Mouse (Mus musculus): Measurements from ENCODE around the gene Xrcc4. TPM values are rescaled to one million over a fixed set of nuclear protein-coding genes. Genes with fewer than 3 reads are reported as not detected.

The Xrcc4 gene
- polyA plus RNA-seq (2012; rRNA removed), result 0.27 and 0.65 TPM in 2 replicates

DNA sequence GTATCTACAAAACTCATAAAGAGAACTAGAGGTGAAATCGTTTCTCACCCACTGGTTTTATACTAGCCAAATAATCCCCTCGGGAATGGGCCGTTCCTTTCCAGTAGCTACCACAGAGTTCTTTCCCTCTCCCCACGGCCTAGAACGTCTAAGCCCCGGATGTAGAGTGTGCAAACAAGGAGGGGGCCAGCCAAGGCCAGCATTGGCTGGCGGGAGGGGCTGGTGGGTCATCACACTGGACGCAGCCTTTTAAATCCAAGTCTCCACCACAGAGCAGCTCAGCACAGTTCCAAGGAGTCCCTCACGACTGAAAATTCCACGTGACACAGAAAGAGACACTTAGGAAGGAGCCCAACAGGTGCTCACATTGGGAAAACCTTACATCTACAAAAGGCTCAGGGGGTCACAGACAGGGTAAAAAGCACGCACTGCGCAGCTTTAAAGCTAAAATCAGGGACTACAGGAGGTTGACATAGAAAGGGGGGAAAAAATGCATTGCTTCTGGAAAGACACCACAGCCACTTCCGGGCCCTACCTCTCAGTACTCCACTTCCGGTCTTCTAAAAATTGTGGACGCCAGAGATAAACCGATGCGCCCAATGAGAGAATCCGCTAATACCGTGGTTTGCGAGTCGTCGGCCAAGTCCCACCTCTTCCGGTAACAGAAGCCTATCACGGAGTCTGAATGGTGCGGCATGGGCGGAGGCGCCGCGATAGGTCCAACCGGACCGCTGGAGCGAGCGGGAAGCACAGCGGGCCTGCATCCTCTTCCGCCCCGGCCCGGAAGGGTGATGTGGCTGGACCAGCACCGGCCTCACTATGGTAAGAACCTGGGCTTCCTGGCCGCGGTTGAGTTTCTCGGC, at the start of gene Xrcc4, which contains the start of gene Tmem167:
Gene Xrcc4, minus strand, starts transcription at position 647 of the 863 bp plus-strand sequence.
Gene Tmem167, plus strand, starts transcription at position 162 of the 863 bp plus-strand sequence.

DNA sequence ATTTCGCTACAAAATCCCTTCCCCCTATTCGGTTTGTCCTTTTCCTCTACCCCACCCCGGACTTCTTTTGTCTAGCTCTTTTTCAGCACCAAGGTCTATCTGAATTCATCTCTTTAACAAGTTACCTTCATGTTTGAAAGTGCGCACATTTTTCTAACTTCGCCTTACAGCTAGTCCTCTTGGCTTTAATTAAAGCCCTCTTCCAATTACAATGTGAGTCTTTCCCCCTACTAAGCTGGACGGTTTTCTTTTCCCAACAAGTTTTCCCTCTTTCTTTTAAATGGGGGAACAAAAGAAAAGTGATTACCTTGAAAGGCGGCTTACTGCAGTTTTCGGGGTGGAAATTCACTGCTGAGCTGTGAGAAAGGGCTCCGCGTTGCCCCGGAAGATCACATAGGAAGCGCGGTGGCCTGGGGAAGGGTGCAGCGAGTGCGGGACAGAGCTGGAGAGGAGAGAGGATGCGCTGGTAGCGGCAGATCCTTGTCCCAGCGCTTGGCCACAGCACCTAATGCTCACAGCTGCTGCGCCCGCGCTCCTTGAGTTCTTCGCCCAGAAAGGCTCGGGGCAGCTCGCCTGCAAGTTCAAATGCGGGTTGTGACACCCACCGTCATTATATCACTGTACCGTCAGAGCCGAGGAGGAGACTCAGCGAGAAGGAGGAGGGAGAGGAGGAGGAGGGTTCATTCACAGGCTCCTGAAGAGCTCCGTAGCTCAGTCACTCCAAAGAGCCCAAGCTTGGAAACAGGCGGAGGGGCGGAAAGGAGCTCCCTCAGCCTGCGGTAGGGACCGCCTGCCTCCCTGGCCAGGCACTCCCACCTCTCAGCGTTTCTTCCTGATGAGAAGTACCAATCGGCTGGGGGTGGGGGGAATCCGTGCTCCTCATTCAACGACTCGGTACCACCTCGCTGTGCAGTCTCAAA, 347.4 kb downstream of the Xrcc4 start, which contains the start of gene Vcan:
Gene Vcan, minus strand, starts transcription at position 744 of the 920 bp plus-strand sequence.

Other genes with a start within 250 kb of the Xrcc4 start
- gene Tmem167, start 485 bp downstream of the Xrcc4 start, polyA plus RNA-seq (2012; rRNA removed), result 1.4 TPM in 2 replicates

Data from colon, adult 2 months (tissue).